Mouse (Mus musculus): ENCODE results near the gene Lrrc71. TPM values are rescaled to one million over a fixed set of nuclear protein-coding genes. Genes with fewer than 3 reads are reported as not detected.
A peak's percentile ranks its signal among the peaks of the same experiment; 100 is the strongest.

Gene Lrrc71
- polyA plus RNA-seq, 1 experiment from 2014 or later = 1.3 TPM

DNA sequence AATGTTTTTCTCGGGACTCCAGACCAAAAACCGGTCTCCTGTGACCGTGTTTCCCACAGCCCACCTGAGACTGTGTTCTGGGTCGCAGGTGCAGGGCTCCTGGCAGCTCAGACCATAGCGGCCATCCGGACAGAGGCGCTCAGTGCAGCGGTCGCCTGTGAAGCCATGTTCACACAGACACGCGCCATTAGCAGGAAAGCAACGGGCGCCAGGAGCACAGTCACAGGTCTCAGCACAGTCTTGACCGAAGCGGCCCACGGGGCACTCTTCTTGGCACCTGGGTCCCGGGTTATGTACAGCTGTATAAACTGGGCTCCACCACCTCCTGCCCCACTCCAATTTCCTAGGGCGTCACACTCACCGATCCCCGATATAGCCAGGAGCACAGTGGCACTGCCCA is 8.1 kb upstream of the Lrrc71 start:
- no peaks in the 10 kb centered on the region for H3K9me3 ChIP-seq (replicated peaks; ENCODE audit: control insufficient read depth, low read length, poor library complexity, severe bottlenecking)
- H3K4me3 ChIP-seq (ENCODE audit: low read depth, low read length) = peak overlapping the region; percentile 35
- peak; percentile 12; the same call in 1 of the 2 replicates for ATAC-seq

DNA sequence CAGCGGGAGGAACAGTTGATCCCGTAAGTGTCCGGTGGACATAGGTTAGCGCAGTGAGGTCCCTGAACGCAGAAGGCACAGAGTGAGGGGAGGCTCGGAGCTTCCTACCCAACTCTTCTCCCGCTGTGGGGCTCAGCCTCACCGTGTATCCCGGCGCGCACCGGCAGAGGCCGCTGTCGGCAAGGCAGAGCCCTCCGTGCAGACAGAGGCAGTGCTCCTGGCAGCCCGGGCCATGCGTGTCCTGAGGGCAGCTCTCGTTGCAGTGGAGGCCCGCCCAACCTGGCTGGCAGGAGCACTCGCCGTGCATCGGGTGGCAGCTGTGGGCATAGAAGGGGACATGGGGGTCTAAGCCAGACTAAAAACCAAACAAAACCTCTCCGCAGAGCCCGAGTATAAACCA is 7.5 kb upstream of the Lrrc71 start:
- no peaks in the 10 kb centered on the region for H3K9me3 ChIP-seq (replicated peaks; ENCODE audit: control insufficient read depth, low read length, poor library complexity, severe bottlenecking)
- peak overlapping the region; percentile 45 for H3K9ac ChIP-seq (ENCODE audit: low read depth, low read length)
- no peaks in the 10 kb centered on the region for H3K36me3 ChIP-seq (ENCODE audit: control insufficient read depth, insufficient read depth, low read length)
- ATAC-seq = peak; percentile 92
- peak overlapping the region; percentile 64 for H3K4me2 ChIP-seq (ENCODE audit: low read length)
- no peaks in the 10 kb centered on the region for H3K4me1 ChIP-seq (ENCODE audit: control insufficient read depth, insufficient read depth, low read length)
- peaks cover 4% of the 10 kb centered on the region for H3K27me3 ChIP-seq (ENCODE audit: control insufficient read depth, insufficient read depth, low read depth, low read length)
- WGBS = 3% methylated on average over 24 of the region's 24 CpGs
- H3K27ac ChIP-seq (ENCODE audit: low read length) = no peak overlapping the region
- H3K4me3 ChIP-seq (ENCODE audit: low read depth, low read length) = peak overlapping the region; percentile 35

More for the DNA sequence above, 8.1 kb upstream of the Lrrc71 start:
- H3K27me3 ChIP-seq (ENCODE audit: control insufficient read depth, insufficient read depth, low read depth, low read length) = peaks cover 4% of the 10 kb centered on the region
- 47% methylated on average over 20 of the region's 20 CpGs for WGBS
- no peaks in the 10 kb centered on the region for H3K4me1 ChIP-seq (ENCODE audit: control insufficient read depth, insufficient read depth, low read length)
- peak overlapping the region; percentile 64 for H3K4me2 ChIP-seq (ENCODE audit: low read length)
- no peak overlapping the region for H3K27ac ChIP-seq (ENCODE audit: low read length)
- no peaks in the 10 kb centered on the region for H3K36me3 ChIP-seq (ENCODE audit: control insufficient read depth, insufficient read depth, low read length)
- peak overlapping the region; percentile 45; the same call in 1 of the 2 replicates for H3K9ac ChIP-seq (ENCODE audit: low read depth, low read length)

DNA sequence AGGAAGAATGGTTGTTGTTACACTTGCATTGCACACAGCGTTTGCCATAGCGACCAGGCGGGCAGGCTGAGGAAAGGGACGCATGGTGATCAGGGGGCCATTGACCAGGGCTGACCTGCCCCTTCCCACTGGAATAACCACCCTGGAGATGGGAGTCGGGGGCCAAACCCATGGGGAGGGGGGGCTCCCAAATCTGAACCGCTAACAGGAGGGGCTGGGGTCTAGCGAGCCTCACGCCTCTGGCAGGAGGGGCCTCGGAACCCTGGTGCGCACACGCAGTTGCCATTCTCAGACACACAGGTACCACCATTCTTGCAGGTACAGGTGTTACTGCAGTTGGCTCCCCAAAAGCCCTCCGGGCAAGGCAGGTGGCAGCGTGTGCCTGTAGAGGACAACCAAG is 5.4 kb upstream of the Lrrc71 start:
- Histone ChIP-seq H3K4me3 (ENCODE audit: low read depth, low read length) (no peak overlapping the region), H3K9me3 (replicated peaks; ENCODE audit: control insufficient read depth, low read length, poor library complexity, severe bottlenecking) (no peaks in the 10 kb centered on the region), H3K27ac (ENCODE audit: low read length) (no peak overlapping the region), H3K9ac (ENCODE audit: low read depth, low read length) (no peak overlapping the region), H3K27me3 (ENCODE audit: control insufficient read depth, insufficient read depth, low read depth, low read length) (peaks cover 4% of the 10 kb centered on the region), H3K36me3 (ENCODE audit: control insufficient read depth, insufficient read depth, low read length) (no peaks in the 10 kb centered on the region), H3K4me1 (ENCODE audit: control insufficient read depth, insufficient read depth, low read length) (no peaks in the 10 kb centered on the region), H3K4me2 (ENCODE audit: low read length) (no peak overlapping the region)
- no peak for ATAC-seq
- WGBS = 85% methylated on average over 13 of the region's 13 CpGs

DNA sequence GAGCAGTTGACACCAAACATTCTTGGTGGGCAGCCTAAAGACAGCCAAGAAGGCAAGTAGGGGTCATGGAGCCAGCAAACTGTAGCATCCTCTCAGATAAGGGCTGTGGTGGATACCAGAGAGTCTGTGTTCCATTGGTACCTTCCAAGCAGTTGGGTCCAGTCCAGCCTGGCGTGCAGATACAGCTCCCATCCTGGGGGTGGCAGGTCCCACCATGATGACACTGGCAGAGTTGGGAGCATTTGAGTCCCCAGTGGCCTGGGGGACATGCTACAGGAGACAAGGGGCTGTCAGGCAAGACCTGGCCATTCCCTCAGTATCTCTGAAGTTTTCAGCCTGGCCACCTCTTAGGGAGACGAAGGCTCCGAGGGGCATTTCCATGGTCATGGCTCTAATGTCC is 4.1 kb upstream of the Lrrc71 start:
- Histone ChIP-seq H3K27me3 (ENCODE audit: control insufficient read depth, insufficient read depth, low read depth, low read length) (peaks cover 4% of the 10 kb centered on the region), H3K4me1 (ENCODE audit: control insufficient read depth, insufficient read depth, low read length) (no peaks in the 10 kb centered on the region), H3K9me3 (replicated peaks; ENCODE audit: control insufficient read depth, low read length, poor library complexity, severe bottlenecking) (no peaks in the 10 kb centered on the region), H3K9ac (ENCODE audit: low read depth, low read length) (no peak overlapping the region), H3K36me3 (ENCODE audit: control insufficient read depth, insufficient read depth, low read length) (no peaks in the 10 kb centered on the region), H3K4me3 (ENCODE audit: low read depth, low read length) (no peak overlapping the region), H3K27ac (ENCODE audit: low read length) (no peak overlapping the region), H3K4me2 (ENCODE audit: low read length) (no peak overlapping the region)
- ATAC-seq = no peak
- 91% methylated on average over 3 of the region's 3 CpGs for WGBS

DNA sequence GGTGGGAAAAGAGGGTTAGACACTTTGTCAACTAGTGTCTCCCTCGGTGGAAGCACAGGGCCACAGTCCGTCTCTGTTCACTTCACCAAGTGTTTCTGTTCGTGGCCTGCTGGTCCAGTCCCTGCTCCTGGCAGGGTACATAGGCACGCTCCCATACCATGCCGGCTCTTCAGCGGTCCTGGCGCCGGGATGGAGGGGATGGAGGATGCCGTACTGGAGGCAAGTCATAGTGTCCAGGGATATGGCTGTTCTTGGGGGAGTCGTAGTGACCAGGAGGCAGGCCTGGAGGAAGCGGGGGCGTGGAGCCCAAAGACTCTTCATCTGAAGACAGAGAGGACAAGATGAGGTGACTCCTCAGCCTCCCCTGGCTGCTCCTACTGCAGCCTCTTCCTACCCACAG is 1.6 kb upstream of the Lrrc71 start:
- Histone ChIP-seq H3K27me3 (ENCODE audit: control insufficient read depth, insufficient read depth, low read depth, low read length) (no peaks in the 10 kb centered on the region; the same call in 1 of the 2 replicates), H3K4me3 (ENCODE audit: low read depth, low read length) (no peak overlapping the region), H3K9ac (ENCODE audit: low read depth, low read length) (no peak overlapping the region), H3K36me3 (ENCODE audit: control insufficient read depth, insufficient read depth, low read length) (no peaks in the 10 kb centered on the region), H3K4me2 (ENCODE audit: low read length) (no peak overlapping the region), H3K9me3 (replicated peaks; ENCODE audit: control insufficient read depth, low read length, poor library complexity, severe bottlenecking) (no peaks in the 10 kb centered on the region), H3K27ac (ENCODE audit: low read length) (no peak overlapping the region), H3K4me1 (ENCODE audit: control insufficient read depth, insufficient read depth, low read length) (peaks cover 6% of the 10 kb centered on the region; the same call in 1 of the 2 replicates)
- WGBS = 88% methylated on average over 12 of the region's 12 CpGs
- ATAC-seq = no peak

DNA sequence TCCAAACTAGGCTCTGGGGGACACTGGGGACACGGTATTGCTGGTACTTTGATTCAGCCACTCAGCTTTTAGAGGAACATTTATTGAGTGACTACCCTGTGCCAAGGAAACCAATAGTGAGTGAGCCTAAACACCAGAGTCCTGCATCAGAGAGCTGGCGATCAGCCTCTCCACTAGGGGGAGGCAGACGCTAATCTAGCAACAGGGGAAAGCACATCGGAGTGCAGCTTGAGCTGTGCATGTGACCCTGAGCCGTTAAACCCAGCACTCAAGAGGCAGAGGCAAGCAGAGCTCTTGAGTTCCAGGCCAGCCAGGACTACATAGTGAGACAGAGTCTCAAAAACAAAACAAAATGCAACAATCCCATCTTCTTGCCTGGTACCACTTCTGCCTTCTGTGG is 611 bp upstream of the Lrrc71 start:
- Histone ChIP-seq H3K27me3 (ENCODE audit: control insufficient read depth, insufficient read depth, low read depth, low read length) (no peaks in the 10 kb centered on the region; the same call in 1 of the 2 replicates), H3K9me3 (replicated peaks; ENCODE audit: control insufficient read depth, low read length, poor library complexity, severe bottlenecking) (no peaks in the 10 kb centered on the region), H3K9ac (ENCODE audit: low read depth, low read length) (no peak overlapping the region), H3K4me3 (ENCODE audit: low read depth, low read length) (no peak overlapping the region), H3K4me1 (ENCODE audit: control insufficient read depth, insufficient read depth, low read length) (peaks cover 7% of the 10 kb centered on the region; the same call in 1 of the 2 replicates), H3K27ac (ENCODE audit: low read length) (no peak overlapping the region), H3K4me2 (ENCODE audit: low read length) (no peak overlapping the region), H3K36me3 (ENCODE audit: control insufficient read depth, insufficient read depth, low read length) (no peaks in the 10 kb centered on the region)
- ATAC-seq = no peak
- WGBS = 23% methylated on average over 5 of the region's 5 CpGs

DNA sequence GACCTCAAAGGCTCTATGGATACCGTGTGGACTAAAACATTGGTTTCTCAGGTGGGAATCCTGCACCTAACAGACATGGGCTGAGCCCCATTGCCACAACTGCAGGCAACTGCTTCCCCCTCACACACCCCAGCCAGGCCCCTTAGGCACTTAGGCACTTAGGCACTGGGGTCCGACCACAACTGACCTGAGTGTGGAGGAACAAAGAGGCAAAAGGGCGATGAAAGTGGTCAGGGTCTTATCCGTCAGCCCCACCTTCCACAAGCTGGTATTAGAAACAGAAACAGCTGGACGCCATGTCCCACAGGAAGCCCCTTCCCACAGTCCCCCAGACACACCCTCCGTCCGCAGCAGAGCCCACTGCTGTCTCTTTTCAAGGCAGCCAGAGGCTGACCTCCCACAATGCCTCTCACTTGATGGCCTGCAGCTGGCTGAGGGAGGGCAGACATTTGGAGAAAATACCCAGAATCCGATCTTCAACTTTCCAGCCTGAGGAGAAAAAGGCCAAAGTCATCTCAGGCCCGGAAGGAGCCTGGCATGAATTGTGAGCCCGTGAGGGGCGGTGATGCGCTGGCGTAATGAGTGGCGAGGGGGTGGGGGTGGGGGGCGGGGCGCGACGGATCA is 3.3 kb downstream of the Lrrc71 start:
- H3K9ac ChIP-seq (ENCODE audit: low read depth, low read length) = peak overlapping the region; percentile 43; the same call in 1 of the 2 replicates
- H3K27me3 ChIP-seq (ENCODE audit: control insufficient read depth, insufficient read depth, low read depth, low read length) = no peaks in the 10 kb centered on the region
- 18% methylated on average over 18 of the region's 18 CpGs for WGBS
- no peaks in the 10 kb centered on the region for H3K9me3 ChIP-seq (replicated peaks; ENCODE audit: control insufficient read depth, low read length, poor library complexity, severe bottlenecking)
- H3K4me3 ChIP-seq (ENCODE audit: low read depth, low read length) = no peak overlapping the region
- peak overlapping the region; percentile 41 for H3K4me2 ChIP-seq (ENCODE audit: low read length)
- H3K27ac ChIP-seq (ENCODE audit: low read length) = no peak overlapping the region
- no peak for ATAC-seq
- peaks cover 2% of the 10 kb centered on the region; the same call in 1 of the 2 replicates for H3K36me3 ChIP-seq (ENCODE audit: control insufficient read depth, insufficient read depth, low read length)
- H3K4me1 ChIP-seq (ENCODE audit: control insufficient read depth, insufficient read depth, low read length) = peaks cover 7% of the 10 kb centered on the region; the same call in 1 of the 2 replicates

DNA sequence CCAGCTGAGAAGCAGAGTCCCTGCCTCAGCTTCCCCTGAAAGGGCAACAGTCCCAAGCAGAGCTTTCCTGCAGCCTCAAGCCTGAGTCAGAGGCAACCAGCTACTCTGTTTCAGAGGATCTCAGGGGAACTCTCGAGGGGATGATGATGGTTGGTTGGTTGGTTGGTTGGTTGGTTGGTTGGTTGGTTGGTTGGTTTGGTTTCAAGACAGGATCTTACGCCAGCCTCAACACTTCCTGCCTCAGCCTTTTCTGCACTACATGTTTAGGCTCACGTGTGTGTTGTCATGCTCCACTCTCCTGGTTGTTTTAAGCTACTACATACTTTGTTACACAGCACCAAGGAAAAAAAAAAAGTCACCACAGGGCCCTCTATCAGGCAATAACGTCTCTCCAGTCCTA is 4.5 kb downstream of the Lrrc71 start:
- WGBS = 89% methylated on average over 4 of the region's 4 CpGs
- ATAC-seq = no peak

DNA sequence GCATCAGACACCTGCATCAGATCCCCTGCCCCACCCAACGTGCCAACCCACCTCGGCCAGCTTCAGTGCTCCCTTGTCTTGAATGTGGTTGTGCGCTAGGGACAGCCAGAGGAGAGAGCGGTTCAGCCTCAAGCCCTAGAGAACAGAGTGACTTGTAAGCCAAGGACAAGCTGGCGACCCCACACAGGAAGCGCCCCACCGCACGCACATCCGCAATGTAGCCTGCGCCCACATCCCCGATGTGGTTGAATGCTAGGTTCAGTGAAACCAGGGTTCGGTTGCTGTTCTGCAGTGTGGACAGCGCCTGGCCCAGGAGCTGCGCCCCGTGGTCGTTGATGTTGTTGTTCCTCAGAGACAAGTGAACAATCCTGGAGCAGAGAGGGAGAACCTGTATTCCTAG is 5.7 kb downstream of the Lrrc71 start:
- 93% methylated on average over 16 of the region's 16 CpGs for WGBS
- no peak overlapping the region for H3K9ac ChIP-seq (ENCODE audit: low read depth, low read length)
- no peaks in the 10 kb centered on the region for H3K9me3 ChIP-seq (replicated peaks; ENCODE audit: control insufficient read depth, low read length, poor library complexity, severe bottlenecking)
- H3K36me3 ChIP-seq (ENCODE audit: control insufficient read depth, insufficient read depth, low read length) = peaks cover 7% of the 10 kb centered on the region; the same call in 1 of the 2 replicates
- no peak overlapping the region for H3K27ac ChIP-seq (ENCODE audit: low read length)
- peaks cover 7% of the 10 kb centered on the region; the same call in 1 of the 2 replicates for H3K4me1 ChIP-seq (ENCODE audit: control insufficient read depth, insufficient read depth, low read length)
- no peak overlapping the region for H3K4me3 ChIP-seq (ENCODE audit: low read depth, low read length)
- no peak overlapping the region for H3K4me2 ChIP-seq (ENCODE audit: low read length)
- no peaks in the 10 kb centered on the region for H3K27me3 ChIP-seq (ENCODE audit: control insufficient read depth, insufficient read depth, low read depth, low read length)
- no peak for ATAC-seq

More for the DNA sequence above, 4.5 kb downstream of the Lrrc71 start:
- Histone ChIP-seq H3K4me3 (ENCODE audit: low read depth, low read length) (no peak overlapping the region), H3K36me3 (ENCODE audit: control insufficient read depth, insufficient read depth, low read length) (peaks cover 2% of the 10 kb centered on the region; the same call in 1 of the 2 replicates), H3K27ac (ENCODE audit: low read length) (no peak overlapping the region), H3K27me3 (ENCODE audit: control insufficient read depth, insufficient read depth, low read depth, low read length) (no peaks in the 10 kb centered on the region), H3K4me1 (ENCODE audit: control insufficient read depth, insufficient read depth, low read length) (peaks cover 7% of the 10 kb centered on the region; the same call in 1 of the 2 replicates), H3K9ac (ENCODE audit: low read depth, low read length) (no peak overlapping the region), H3K9me3 (replicated peaks; ENCODE audit: control insufficient read depth, low read length, poor library complexity, severe bottlenecking) (no peaks in the 10 kb centered on the region), H3K4me2 (ENCODE audit: low read length) (no peak overlapping the region)
